Mouse (Mus musculus) neural tube, embryonic 14.5 days (tissue): Measurements from ENCODE around the gene Vmn1r19. TPM values are rescaled to one million over a fixed set of nuclear protein-coding genes. Genes with fewer than 3 reads are reported as not detected.
"Not testable (repeated sequence)": the region's sequence is repeated elsewhere in the genome, so short reads cannot be mapped to it uniquely, and the experiment has no call there.

Source experiments
- ATAC-seq: fragments of 200-750 bp; cut with Nextera tagmentation; 2 replicates; pipeline ENCODE4 v1.8.0; 2017; ENCODE audit warnings: low read depth, mild to moderate bottlenecking, moderate TSS enrichment, moderate library complexity
- H3K27ac ChIP-seq: fragments of 300-500 bp; sonication (generic); 2 replicates; pipeline ENCODE4 v1.5.1; 2014; ENCODE audit warnings: low read depth, mild to moderate bottlenecking, control low read depth, low read length, moderate library complexity, mixed read lengths
- H3K27me3 ChIP-seq: fragments of 300-500 bp; sonication (generic); 2 replicates; pipeline ENCODE4 v1.6.1; 2014; ENCODE audit warnings: low read length; ENCODE audit not compliant: control insufficient read depth, insufficient read depth
- H3K36me3 ChIP-seq: fragments of 300-500 bp; sonication (generic); 2 replicates; pipeline ENCODE4 v1.6.1; 2014; ENCODE audit warnings: low read length, mixed read lengths; ENCODE audit not compliant: control insufficient read depth, insufficient read depth
- H3K4me1 ChIP-seq: fragments of 300-500 bp; sonication (generic); 2 replicates; pipeline ENCODE4 v1.6.1; 2014; ENCODE audit warnings: low read length; ENCODE audit not compliant: control insufficient read depth, insufficient read depth
- H3K4me2 ChIP-seq: fragments of 300-500 bp; sonication (generic); 2 replicates; pipeline ENCODE4 v1.6.1; 2014; ENCODE audit warnings: mild to moderate bottlenecking, low read depth, low read length, control low read depth
- H3K4me3 ChIP-seq: fragments of 300-500 bp; sonication (generic); 2 replicates; pipeline ENCODE4 v1.5.1; 2014; ENCODE audit warnings: low read depth, low read length, control low read depth, mixed read lengths
- H3K9ac ChIP-seq: fragments of 300-500 bp; sonication (generic); replicated peaks from 2 replicates; pipeline ENCODE4 v1.6.1; 2014; ENCODE audit warnings: low read depth, mild to moderate bottlenecking, control low read depth, low read length, mixed read lengths
- H3K9me3 ChIP-seq: fragments of 300-500 bp; sonication (generic); 2 replicates; pipeline ENCODE4 v1.6.1; 2016; ENCODE audit warnings: low read length; ENCODE audit not compliant: control insufficient read depth
- WGBS: fragments of 180-500 bp; shearing (Covaris S2); extraction: QIAGEN DNeasy Blood & Tissue Kit; methylation state at CpG from one replicate; pipeline ENCODE4 v1.1.7; 2014; 5-methylcytosine and 5-hydroxymethylcytosine counted together
- polyA plus RNA-seq: library from polyadenylated mRNA; unstranded; fragments of >200 nt; fragmentation: Nextera tagmentation; extraction: Ambion mirVana; gene quantifications from 2 replicates; pipeline ENCODE4 v1.2.1, GENCODE M21; 2014

Vmn1r19 gene
- polyA plus RNA-seq: not detected in 2 replicates

DNA sequence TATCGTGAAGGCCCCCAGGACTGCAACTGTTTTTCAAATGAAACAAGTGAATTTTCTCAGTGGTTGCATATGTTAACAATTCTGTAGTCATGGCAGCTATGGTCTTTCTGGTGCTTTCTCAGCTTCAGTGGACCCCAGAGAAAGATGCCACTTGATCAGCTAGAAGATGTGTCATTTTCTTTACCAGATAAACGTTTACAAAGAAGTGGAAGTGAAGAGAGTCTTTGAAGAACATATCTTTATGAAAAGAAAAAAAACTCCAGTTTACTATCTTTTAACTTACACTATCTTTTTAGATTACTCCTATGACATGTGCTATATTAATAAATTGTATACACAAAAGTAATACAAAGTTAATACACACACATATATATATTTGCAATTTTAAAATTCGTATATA is at the start of gene Vmn1r19:
TSS of gene Vmn1r19 (plus strand) at position 301 of the 400 bp plus-strand sequence.
- not testable (repeated sequence) for H3K4me1 ChIP-seq, H3K27me3 ChIP-seq, H3K4me3 ChIP-seq, H3K9ac ChIP-seq, H3K27ac ChIP-seq, H3K36me3 ChIP-seq, H3K4me2 ChIP-seq, H3K9me3 ChIP-seq, ATAC-seq
- WGBS: 69% methylated on average over 3 of the region's 3 CpGs

GRCm38 (mm10) chr6:57356864-57357263 is 46.7 kb upstream of the Vmn1r19 start:
- H3K27me3 ChIP-seq: no peaks in the 10 kb centered on the region
- H3K4me2 ChIP-seq: no peak overlapping the region
- no peak overlapping the region for H3K4me3 ChIP-seq
- H3K9ac ChIP-seq: no peak overlapping the region
- no peaks in the 10 kb centered on the region for H3K4me1 ChIP-seq
- no peaks in the 10 kb centered on the region for H3K9me3 ChIP-seq
- 83% methylated on average over 2 of the region's 2 CpGs for WGBS
- ATAC-seq: no peak
- no peaks in the 10 kb centered on the region for H3K36me3 ChIP-seq
- no peak overlapping the region for H3K27ac ChIP-seq

DNA sequence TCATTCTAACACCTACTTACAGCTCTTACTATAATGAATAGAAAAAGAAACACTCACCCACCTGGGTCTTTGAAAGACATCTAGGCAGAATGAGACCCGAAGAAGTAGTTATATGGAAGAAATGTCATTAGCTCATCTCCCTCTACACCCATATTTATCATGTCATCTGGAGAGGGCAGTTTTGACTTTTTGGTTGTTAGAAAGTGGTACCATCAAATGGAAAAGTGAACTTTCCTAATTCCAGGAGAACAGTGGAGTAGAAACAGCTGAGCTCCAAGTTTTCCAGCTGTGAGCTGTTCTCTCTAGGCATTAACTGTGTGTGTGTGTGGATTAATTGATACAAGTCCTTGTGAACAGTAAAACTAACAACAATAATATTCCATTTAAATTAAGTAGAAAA is 40.0 kb upstream of the Vmn1r19 start, which contains the start of gene Vmn1r17:
TSS of gene Vmn1r17 (minus strand) at position 101 of the 400 bp plus-strand sequence.
- no peaks in the 10 kb centered on the region for H3K27me3 ChIP-seq
- no peak within 1 kb of the TSS for H3K4me3 ChIP-seq
- no peak within 1 kb of the TSS for H3K9ac ChIP-seq
- 100% methylated on average over 1 of the region's 1 CpGs for WGBS
- no peaks in the 10 kb centered on the region for H3K9me3 ChIP-seq
- no peaks in the 10 kb centered on the region for H3K4me1 ChIP-seq
- H3K27ac ChIP-seq: no peak within 1 kb of the TSS
- H3K36me3 ChIP-seq: no peaks in the 10 kb centered on the region
- no peak for ATAC-seq
- no peak within 1 kb of the TSS for H3K4me2 ChIP-seq

DNA sequence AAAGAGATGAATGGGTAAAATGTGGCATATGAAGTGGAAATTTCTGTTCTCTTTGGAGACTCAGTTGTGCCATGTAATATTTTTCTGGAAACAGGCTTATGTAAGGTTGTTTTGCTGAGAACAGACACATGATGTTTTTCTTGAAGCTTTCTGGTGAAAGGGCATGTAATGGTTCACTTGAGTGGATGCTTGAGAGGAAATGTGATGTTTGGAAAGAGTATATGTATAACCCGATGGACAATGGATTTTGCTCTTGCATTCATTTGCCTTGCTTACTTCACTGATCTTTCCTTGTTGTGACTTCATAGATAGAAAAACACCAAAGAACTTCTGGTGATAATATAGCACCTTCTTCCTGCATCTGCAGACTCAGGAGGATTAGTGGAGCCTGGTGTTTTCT is 37.7 kb upstream of the Vmn1r19 start:
- not testable (repeated sequence) for H3K36me3 ChIP-seq, H3K4me2 ChIP-seq, H3K9ac ChIP-seq, H3K27me3 ChIP-seq, H3K9me3 ChIP-seq, H3K27ac ChIP-seq, H3K4me3 ChIP-seq, H3K4me1 ChIP-seq, ATAC-seq
- WGBS: 94% methylated on average over 1 of the region's 1 CpGs

DNA sequence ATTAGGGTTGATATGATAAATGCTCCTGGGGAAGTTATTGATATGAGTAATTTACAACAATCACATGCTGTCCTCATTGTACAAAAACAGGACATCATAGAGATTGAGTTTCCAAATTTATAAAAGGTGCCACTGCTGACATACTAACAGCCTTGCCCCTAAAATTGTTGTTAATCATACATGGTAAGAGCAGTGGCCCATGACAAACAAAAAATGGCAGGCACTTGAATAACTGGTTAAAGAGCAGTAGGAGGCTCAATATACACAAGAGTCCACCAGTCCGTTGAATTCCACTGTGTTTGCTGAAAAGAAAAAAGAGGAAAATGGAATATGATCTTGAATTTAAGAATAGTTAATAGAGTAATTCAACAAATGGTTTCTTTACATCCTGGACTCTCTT is 36.1 kb upstream of the Vmn1r19 start:
- Histone ChIP-seq H3K9me3 (no peaks in the 10 kb centered on the region), H3K4me3 (no peak overlapping the region), H3K36me3 (no peaks in the 10 kb centered on the region), H3K4me1 (no peaks in the 10 kb centered on the region), H3K9ac (no peak overlapping the region), H3K27ac (no peak overlapping the region), H3K27me3 (no peaks in the 10 kb centered on the region), H3K4me2 (no peak overlapping the region)
- WGBS: 88% methylated on average over 1 of the region's 1 CpGs
- ATAC-seq: no peak

DNA sequence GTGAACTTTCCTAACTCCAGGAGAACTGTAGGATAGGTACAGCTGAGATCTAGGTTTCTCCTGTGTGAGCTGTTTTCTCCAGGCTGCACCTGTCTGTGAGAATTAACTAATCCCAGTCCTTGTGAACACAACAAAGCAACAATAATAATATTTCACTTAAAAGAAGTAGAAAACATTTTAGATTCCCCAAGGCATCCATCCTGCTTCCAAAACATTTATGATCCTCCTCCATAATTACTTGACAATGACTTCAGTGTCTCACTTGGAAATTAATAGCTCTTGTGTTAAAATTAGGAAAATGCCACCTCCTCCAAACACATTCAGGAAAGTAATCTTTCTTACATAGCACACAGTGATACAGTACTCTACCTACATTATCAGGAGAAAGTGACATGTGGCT is 7.9 kb upstream of the Vmn1r19 start, which contains the start of gene Vmn1r18:
TSS of gene Vmn1r18 (minus strand) at position 101 of the 400 bp plus-strand sequence.
- no peak within 1 kb of the TSS for H3K27ac ChIP-seq
- H3K4me3 ChIP-seq: no peak within 1 kb of the TSS
- no peaks in the 10 kb centered on the region for H3K4me1 ChIP-seq
- no peak within 1 kb of the TSS for H3K9ac ChIP-seq
- H3K36me3 ChIP-seq: no peaks in the 10 kb centered on the region
- no peak for ATAC-seq
- no peaks in the 10 kb centered on the region for H3K27me3 ChIP-seq
- no peak within 1 kb of the TSS for H3K4me2 ChIP-seq
- H3K9me3 ChIP-seq: no peaks in the 10 kb centered on the region

- Histone ChIP-seq H3K36me3 (no peaks in the 10 kb centered on the region), H3K4me3 (no peak within 1 kb of the TSS), H3K4me1 (no peaks in the 10 kb centered on the region), H3K27me3 (no peaks in the 10 kb centered on the region), H3K9ac (no peak within 1 kb of the TSS), H3K27ac (no peak within 1 kb of the TSS), H3K9me3 (no peaks in the 10 kb centered on the region), H3K4me2 (no peak within 1 kb of the TSS)
- ATAC-seq: no peak
- 74% methylated on average over 1 of the region's 1 CpGs for WGBS
Observed at GRCm38 (mm10) chr6:57428630-57429029, 25.1 kb downstream of the Vmn1r19 start, which contains the start of gene Vmn1r20. TSS of gene Vmn1r20 (plus strand) at chr6:57428930.

GRCm38 (mm10) chr6:57431196-57431595 is 27.6 kb downstream of the Vmn1r19 start:
- Histone ChIP-seq H3K4me3 (no peak overlapping the region), H3K4me1 (no peaks in the 10 kb centered on the region), H3K4me2 (no peak overlapping the region), H3K9ac (no peak overlapping the region), H3K27ac (no peak overlapping the region), H3K9me3 (no peaks in the 10 kb centered on the region), H3K36me3 (no peaks in the 10 kb centered on the region), H3K27me3 (no peaks in the 10 kb centered on the region)
- ATAC-seq: no peak
- WGBS: 90% methylated on average over 1 of the region's 1 CpGs
